Mouse (Mus musculus): Measurements from ENCODE around the gene Tmcc3. TPM values are rescaled to one million over a fixed set of nuclear protein-coding genes. Genes with fewer than 3 reads are reported as not detected.

Tmcc3 gene
- polyA plus RNA-seq, 1 experiment from 2014 or later = 3.2 TPM

DNA sequence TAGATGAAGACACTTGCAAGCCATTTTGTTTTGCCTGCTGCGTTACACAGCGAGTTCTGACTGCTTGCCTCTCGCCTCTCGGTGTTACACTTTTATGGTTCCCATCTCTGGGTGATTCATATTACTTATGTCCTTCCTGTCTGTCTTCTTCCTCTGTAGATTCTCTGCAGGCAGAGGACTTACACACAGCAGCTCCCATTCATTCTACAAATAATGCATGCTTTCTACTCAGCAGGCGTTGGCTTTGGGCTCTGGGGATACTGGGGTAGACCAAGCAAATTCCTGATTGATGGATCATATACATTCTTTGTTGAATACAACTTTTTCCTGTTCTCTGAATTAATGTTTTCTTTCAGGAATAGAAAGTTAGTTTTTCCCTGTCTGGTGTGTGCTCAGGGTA lies 161.8 kb downstream of the Tmcc3 start:
- H3K9me3 ChIP-seq = no peaks in the 10 kb centered on the region
- DNase-seq (ENCODE audit: low spot score) = no peak
- H3K4me3 ChIP-seq = no peak overlapping the region
- H3K27me3 ChIP-seq (ENCODE audit: insufficient read depth, poor library complexity, severe bottlenecking) = no peaks in the 10 kb centered on the region
- WGBS = 78% methylated on average over 5 of the region's 5 CpGs
- no peaks in the 10 kb centered on the region for H3K36me3 ChIP-seq
- no peak overlapping the region for H3K27ac ChIP-seq
- peaks cover 7% of the 10 kb centered on the region for H3K4me1 ChIP-seq (replicated peaks)

- Histone ChIP-seq H3K36me3 (no peaks in the 10 kb centered on the region), H3K9me3 (no peaks in the 10 kb centered on the region), H3K4me3 (no peak overlapping the region), H3K27ac (no peak overlapping the region), H3K27me3 (ENCODE audit: insufficient read depth, poor library complexity, severe bottlenecking) (no peaks in the 10 kb centered on the region), H3K4me1 (replicated peaks) (peaks cover 7% of the 10 kb centered on the region)
- 95% methylated on average over 5 of the region's 5 CpGs for WGBS
- DNase-seq (ENCODE audit: low spot score) = no peak
Measured at GRCm38 (mm10) chr10:94474185-94474584, 162.4 kb downstream of the Tmcc3 start.

DNA sequence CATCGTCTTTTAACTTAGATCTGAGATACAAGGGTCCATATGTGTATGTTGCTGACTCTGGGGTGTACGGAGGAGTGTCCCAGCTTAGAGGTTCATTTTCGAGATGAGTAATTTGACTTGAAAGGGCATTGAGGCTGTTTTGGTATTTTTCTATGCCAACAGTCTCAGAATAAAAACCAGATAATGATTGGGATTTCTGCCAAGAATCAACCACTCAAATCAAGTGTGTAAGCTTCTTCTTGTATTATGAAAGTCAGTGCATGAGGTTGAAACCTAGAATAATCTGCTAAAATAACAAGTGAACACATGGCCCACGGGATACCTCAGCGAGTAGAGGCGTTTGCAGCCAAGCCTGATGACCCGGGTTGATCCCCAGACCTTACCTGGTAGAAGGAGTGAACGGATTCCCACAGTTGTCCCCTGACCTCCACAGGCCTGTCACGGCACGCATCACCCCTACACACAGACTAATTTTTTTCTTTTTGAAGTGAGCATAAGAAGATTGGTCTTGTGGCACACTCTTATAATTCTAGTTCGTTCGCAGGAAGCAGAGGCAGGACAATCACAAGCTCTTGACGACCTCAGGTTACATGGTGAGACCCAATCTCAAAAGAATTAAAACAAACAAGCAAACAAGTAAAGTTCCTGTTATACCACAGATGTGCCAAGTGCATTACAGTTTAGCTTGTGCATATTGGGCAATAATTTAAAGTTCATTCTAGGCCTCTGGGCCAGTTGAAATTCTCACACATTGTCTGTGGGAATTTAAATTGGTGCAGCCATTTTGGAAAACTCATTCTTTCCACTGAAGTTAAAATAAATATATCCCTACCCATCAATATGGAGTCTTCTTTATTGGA lies 165.8 kb downstream of the Tmcc3 start:
- Histone ChIP-seq H3K4me1 (replicated peaks) (peaks cover 3% of the 10 kb centered on the region), H3K9me3 (peaks cover 6% of the 10 kb centered on the region), H3K4me3 (no peak overlapping the region), H3K36me3 (no peaks in the 10 kb centered on the region), H3K27ac (no peak overlapping the region), H3K27me3 (ENCODE audit: insufficient read depth, poor library complexity, severe bottlenecking) (no peaks in the 10 kb centered on the region)
- no peak for DNase-seq (ENCODE audit: low spot score)
- WGBS = 92% methylated on average over 13 of the region's 13 CpGs

GRCm38 (mm10) chr10:94479646-94480045 lies 167.9 kb downstream of the Tmcc3 start:
- no peaks in the 10 kb centered on the region for H3K36me3 ChIP-seq
- H3K27me3 ChIP-seq (ENCODE audit: insufficient read depth, poor library complexity, severe bottlenecking) = no peaks in the 10 kb centered on the region
- DNase-seq (ENCODE audit: low spot score) = no peak
- 86% methylated on average over 13 of the region's 13 CpGs for WGBS
- no peak overlapping the region for H3K4me3 ChIP-seq
- H3K9me3 ChIP-seq = peaks cover 6% of the 10 kb centered on the region
- no peaks in the 10 kb centered on the region for H3K4me1 ChIP-seq (replicated peaks)
- no peak overlapping the region for H3K27ac ChIP-seq

DNA sequence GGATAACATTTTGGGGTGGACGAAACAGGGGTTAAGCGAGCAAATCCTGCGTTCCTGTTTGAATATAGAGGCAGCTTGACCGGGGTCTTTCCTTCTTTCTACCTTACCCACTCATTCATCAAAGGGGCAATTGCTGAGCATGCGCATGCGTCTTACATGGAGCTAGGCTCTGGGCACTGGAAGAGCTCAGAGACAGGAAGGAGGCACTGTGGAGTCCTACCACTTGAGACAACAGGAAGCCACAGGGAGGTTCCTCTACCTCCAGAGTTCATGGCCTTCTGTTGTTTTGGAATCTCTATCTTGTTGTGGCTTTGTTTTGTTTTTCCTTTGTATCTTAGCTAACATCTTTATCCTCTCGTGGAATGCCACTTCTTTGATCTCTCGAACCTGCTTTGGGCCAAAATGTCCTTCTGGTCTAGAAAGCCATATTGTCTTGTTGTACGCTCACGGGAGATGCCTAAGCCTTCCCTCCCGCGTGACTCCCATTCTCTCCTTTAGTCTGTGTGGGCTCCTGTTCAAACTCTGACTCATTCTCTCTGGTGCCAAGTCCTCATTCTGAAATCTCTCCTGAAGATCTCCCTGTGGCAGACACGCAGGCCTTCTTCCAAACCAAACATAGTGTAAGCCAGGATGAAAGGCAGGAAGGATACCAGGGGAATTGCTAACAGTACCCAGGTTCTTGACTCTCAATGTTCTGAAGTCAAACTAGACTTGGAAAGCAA lies 168.8 kb downstream of the Tmcc3 start:
- Histone ChIP-seq H3K9me3 (peaks cover 6% of the 10 kb centered on the region), H3K4me3 (no peak overlapping the region), H3K4me1 (replicated peaks) (no peaks in the 10 kb centered on the region), H3K27me3 (ENCODE audit: insufficient read depth, poor library complexity, severe bottlenecking) (no peaks in the 10 kb centered on the region), H3K27ac (no peak overlapping the region), H3K36me3 (no peaks in the 10 kb centered on the region)
- 91% methylated on average over 13 of the region's 13 CpGs for whole genome bisulfite sequencing
- DNase-seq (ENCODE audit: low spot score) = no peak

- Histone ChIP-seq H3K9me3 (peaks cover 6% of the 10 kb centered on the region), H3K36me3 (no peaks in the 10 kb centered on the region), H3K4me1 (replicated peaks) (no peaks in the 10 kb centered on the region), H3K27ac (no peak overlapping the region), H3K27me3 (ENCODE audit: insufficient read depth, poor library complexity, severe bottlenecking) (no peaks in the 10 kb centered on the region), H3K4me3 (no peak overlapping the region)
- DNase-seq (ENCODE audit: low spot score) = no peak
Measured at GRCm38 (mm10) chr10:94481613-94482012, 169.9 kb downstream of the Tmcc3 start.

- Histone ChIP-seq H3K27ac (no peak overlapping the region), H3K4me1 (replicated peaks) (no peaks in the 10 kb centered on the region), H3K27me3 (ENCODE audit: insufficient read depth, poor library complexity, severe bottlenecking) (no peaks in the 10 kb centered on the region), H3K36me3 (no peaks in the 10 kb centered on the region), H3K9me3 (peaks cover 6% of the 10 kb centered on the region), H3K4me3 (no peak overlapping the region)
- 86% methylated on average over 2 of the region's 2 CpGs for WGBS
- DNase-seq (ENCODE audit: low spot score) = no peak
Measured at GRCm38 (mm10) chr10:94486179-94486578, 174.4 kb downstream of the Tmcc3 start.

GRCm38 (mm10) chr10:94489509-94489908 lies 177.8 kb downstream of the Tmcc3 start:
- 92% methylated on average over 4 of the region's 4 CpGs for WGBS
- H3K4me1 ChIP-seq (replicated peaks) = no peaks in the 10 kb centered on the region; the same call in 1 of the 2 replicates

GRCm38 (mm10) chr10:94491006-94491405 lies 179.3 kb downstream of the Tmcc3 start:
- Histone ChIP-seq H3K4me1 (replicated peaks) (no peaks in the 10 kb centered on the region; the same call in 1 of the 2 replicates), H3K4me3 (no peak overlapping the region), H3K27ac (no peak overlapping the region), H3K27me3 (ENCODE audit: insufficient read depth, poor library complexity, severe bottlenecking) (no peaks in the 10 kb centered on the region), H3K9me3 (no peaks in the 10 kb centered on the region), H3K36me3 (no peaks in the 10 kb centered on the region)
- DNase-seq (ENCODE audit: low spot score) = no peak
- 90% methylated on average over 3 of the region's 3 CpGs for WGBS

More at GRCm38 (mm10) chr10:94489509-94489908, 177.8 kb downstream of the Tmcc3 start:
- no peak for DNase-seq (ENCODE audit: low spot score)
- Histone ChIP-seq H3K4me3 (no peak overlapping the region), H3K36me3 (no peaks in the 10 kb centered on the region), H3K27ac (no peak overlapping the region), H3K27me3 (ENCODE audit: insufficient read depth, poor library complexity, severe bottlenecking) (no peaks in the 10 kb centered on the region), H3K9me3 (no peaks in the 10 kb centered on the region)

DNA sequence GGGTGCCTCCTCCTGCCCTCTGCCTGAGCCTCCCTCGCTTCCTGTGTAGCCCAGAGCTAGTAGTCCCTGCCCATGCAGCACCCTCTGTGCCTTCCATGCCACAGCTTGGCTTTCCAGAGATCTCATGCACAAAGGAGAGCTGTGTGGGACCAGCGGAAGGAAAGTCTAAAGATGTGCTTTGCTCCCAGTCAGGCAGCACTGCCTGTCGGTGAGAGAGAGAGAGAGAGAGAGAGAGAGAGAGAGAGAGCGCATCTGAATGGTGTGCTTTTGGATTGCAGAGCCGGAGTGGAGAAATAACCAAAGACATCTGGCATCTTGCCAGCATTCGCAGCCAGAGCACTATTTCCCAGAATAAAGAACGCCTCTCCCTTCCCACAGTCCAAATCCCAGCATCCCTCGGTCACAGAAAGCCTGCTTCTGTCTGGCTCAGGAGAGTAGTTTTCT lies 182.7 kb downstream of the Tmcc3 start:
- 72% methylated on average over 8 of the region's 8 CpGs for whole genome bisulfite sequencing
- no peak overlapping the region for H3K4me3 ChIP-seq
- H3K27ac ChIP-seq = peak overlapping the region; percentile 1; the same call in 1 of the 2 replicates
- H3K9me3 ChIP-seq = no peaks in the 10 kb centered on the region
- DNase-seq (ENCODE audit: low spot score) = no peak
- no peaks in the 10 kb centered on the region for H3K36me3 ChIP-seq
- peaks cover 9% of the 10 kb centered on the region for H3K4me1 ChIP-seq (replicated peaks)
- H3K27me3 ChIP-seq (ENCODE audit: insufficient read depth, poor library complexity, severe bottlenecking) = no peaks in the 10 kb centered on the region

GRCm38 (mm10) chr10:94495496-94496235 lies 183.9 kb downstream of the Tmcc3 start:
- no peaks in the 10 kb centered on the region for H3K27me3 ChIP-seq (ENCODE audit: insufficient read depth, poor library complexity, severe bottlenecking)
- 89% methylated on average over 7 of the region's 7 CpGs for WGBS
- H3K36me3 ChIP-seq = no peaks in the 10 kb centered on the region
- no peak overlapping the region for H3K27ac ChIP-seq
- H3K4me1 ChIP-seq (replicated peaks) = peaks cover 21% of the 10 kb centered on the region
- DNase-seq (ENCODE audit: low spot score) = no peak
- no peaks in the 10 kb centered on the region for H3K9me3 ChIP-seq
- H3K4me3 ChIP-seq = no peak overlapping the region

DNA sequence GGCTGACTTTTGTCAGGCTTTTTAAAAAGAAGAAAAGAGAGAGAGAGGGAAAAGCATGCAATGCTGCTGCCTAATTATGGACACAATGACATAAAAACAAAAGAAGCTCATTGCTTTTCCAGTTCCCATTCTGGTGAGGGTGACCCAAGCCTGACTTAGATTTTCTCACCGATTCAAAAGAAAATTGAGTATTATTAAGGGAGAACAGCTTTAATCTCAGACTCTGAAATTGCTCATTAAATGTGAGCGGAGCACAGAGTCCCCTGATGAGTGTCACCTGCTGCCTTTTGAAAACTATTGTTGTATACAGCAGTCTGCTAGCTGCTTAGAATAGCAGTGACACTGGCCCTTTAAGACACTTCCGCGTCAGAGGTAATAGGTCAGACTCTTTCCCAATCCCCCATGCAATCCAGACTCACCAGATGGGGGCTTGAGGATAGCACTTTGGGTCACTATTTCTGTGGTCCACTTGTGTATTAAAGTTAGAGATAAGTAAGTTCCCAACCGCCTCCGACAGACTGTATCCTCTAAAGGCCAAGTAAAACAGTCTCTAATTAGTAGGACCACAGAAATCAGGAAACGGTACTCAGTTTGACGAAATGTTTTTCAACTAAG lies 185.2 kb downstream of the Tmcc3 start:
- Histone ChIP-seq H3K4me3 (no peak overlapping the region), H3K36me3 (no peaks in the 10 kb centered on the region), H3K27me3 (ENCODE audit: insufficient read depth, poor library complexity, severe bottlenecking) (no peaks in the 10 kb centered on the region), H3K4me1 (replicated peaks) (peaks cover 26% of the 10 kb centered on the region), H3K9me3 (no peaks in the 10 kb centered on the region), H3K27ac (no peak overlapping the region)
- DNase-seq (ENCODE audit: low spot score) = no peak
- WGBS = 71% methylated on average over 8 of the region's 8 CpGs
